Mouse (Mus musculus): ENCODE results near the gene Chd9.
A peak's percentile ranks its signal among the peaks of the same experiment; 100 is the strongest.
"Not testable (repeated sequence)": the region's sequence is repeated elsewhere in the genome, so short reads cannot be mapped to it uniquely, and the experiment has no call there.

Chd9 gene

GRCm38 (mm10) chr8:90908580-90909471, 80.7 kb downstream of the Chd9 start:
- peak; percentile 50 for DNase-seq

- DNase-seq = no peak
Observed at GRCm38 (mm10) chr8:90923158-90923905, 95.2 kb downstream of the Chd9 start.

- no peak for DNase-seq
Observed at GRCm38 (mm10) chr8:90928412-90928811, 100.3 kb downstream of the Chd9 start.

- not testable (repeated sequence) for DNase-seq
Observed at GRCm38 (mm10) chr8:90930125-90930524, 102.0 kb downstream of the Chd9 start.

GRCm38 (mm10) chr8:90932934-90933333, 104.8 kb downstream of the Chd9 start:
- no peak for DNase-seq

- no peak for DNase-seq
Observed at GRCm38 (mm10) chr8:90934786-90935185, 106.6 kb downstream of the Chd9 start.

- peak; percentile 6 for DNase-seq
Observed at GRCm38 (mm10) chr8:90936840-90937239, 108.7 kb downstream of the Chd9 start.

- no peak for DNase-seq
Observed at GRCm38 (mm10) chr8:90938352-90938930, 110.3 kb downstream of the Chd9 start.

GRCm38 (mm10) chr8:90939867-90940266, 111.7 kb downstream of the Chd9 start:
- no peak for DNase-seq

- DNase-seq = no peak
Observed at GRCm38 (mm10) chr8:90943770-90944169, 115.6 kb downstream of the Chd9 start.

GRCm38 (mm10) chr8:90954802-90955760, 126.9 kb downstream of the Chd9 start:
- DNase-seq = peak; percentile 72

- DNase-seq = no peak
Observed at GRCm38 (mm10) chr8:90955761-90956136, 127.6 kb downstream of the Chd9 start.

- DNase-seq = no peak
Observed at GRCm38 (mm10) chr8:90956390-90956789, 128.2 kb downstream of the Chd9 start.

- DNase-seq = no peak
Observed at GRCm38 (mm10) chr8:90957711-90958110, 129.6 kb downstream of the Chd9 start.

- no peak for DNase-seq
Observed at GRCm38 (mm10) chr8:90959721-90960120, 131.6 kb downstream of the Chd9 start.

- no peak for DNase-seq
Observed at GRCm38 (mm10) chr8:90961603-90962002, 133.5 kb downstream of the Chd9 start.

- DNase-seq = no peak
Observed at GRCm38 (mm10) chr8:90964044-90964443, 135.9 kb downstream of the Chd9 start.

GRCm38 (mm10) chr8:90965467-90966170, 137.5 kb downstream of the Chd9 start:
- no peak for DNase-seq

GRCm38 (mm10) chr8:90968307-90968706, 140.2 kb downstream of the Chd9 start:
- DNase-seq = no peak

GRCm38 (mm10) chr8:90976960-90977371, 148.8 kb downstream of the Chd9 start:
- no peak for DNase-seq

- DNase-seq = no peak
Observed at GRCm38 (mm10) chr8:90978720-90979119, 150.6 kb downstream of the Chd9 start.

GRCm38 (mm10) chr8:90979295-90979694, 151.1 kb downstream of the Chd9 start:
- no peak for DNase-seq
